Mouse (Mus musculus): ENCODE measurements around the gene Irf7. TPM values are rescaled to one million over a fixed set of nuclear protein-coding genes. Genes with fewer than 3 reads are reported as not detected.

Irf7 gene
- total and polyA plus RNA-seq, 2 experiments from 2014 or later: 7.5 to 10.0 TPM

GRCm38 (mm10) chr7:141293852-141294471 is 27.7 kb upstream of the Irf7 start:
- ATAC-seq (ENCODE audit: insufficient read depth, low read depth) (no peak), DNase-seq (ENCODE audit: low spot score) (no peak)
- Histone ChIP-seq H3K27me3 (ENCODE audit: control insufficient read depth, insufficient read depth, low read length) (peaks cover 54% of the 10 kb centered on the region), H3K4me3 (ENCODE audit: low read depth, low read length) (peak overlapping the region; percentile 43), H3K36me3 (replicated peaks; ENCODE audit: control insufficient read depth, insufficient read depth, low read length) (peaks cover 11% of the 10 kb centered on the region), H3K9me3 (replicated peaks; ENCODE audit: control insufficient read depth, low read length) (no peaks in the 10 kb centered on the region), H3K27ac (ENCODE audit: low read depth) (no peak overlapping the region), H3K9ac (replicated peaks; ENCODE audit: low read depth, low read length) (no peak overlapping the region; the same call in 1 of the 2 replicates), H3K4me2 (ENCODE audit: low read depth, low read length) (peak overlapping the region; percentile 64), H3K4me1 (ENCODE audit: control insufficient read depth, insufficient read depth) (peaks cover 15% of the 10 kb centered on the region)
- under 1% methylated on average over 52 of the region's 53 CpGs for WGBS
- no peak for TF ChIP-seq EP300 (IDR thresholded peaks at IDR 0.05; ENCODE audit: low read depth)
- no peak for TF ChIP-seq CTCF (IDR thresholded peaks at IDR 0.05; ENCODE audit: low read depth)

GRCm38 (mm10) chr7:141292583-141293388 is 26.5 kb upstream of the Irf7 start:
- H3K4me1 ChIP-seq (ENCODE audit: control insufficient read depth, insufficient read depth): peaks cover 15% of the 10 kb centered on the region
- H3K9me3 ChIP-seq (replicated peaks; ENCODE audit: control insufficient read depth, low read length): no peaks in the 10 kb centered on the region
- no peak overlapping the region for H3K4me3 ChIP-seq (ENCODE audit: low read depth, low read length)
- no peak overlapping the region for H3K4me2 ChIP-seq (ENCODE audit: low read depth, low read length)
- peaks cover 54% of the 10 kb centered on the region for H3K27me3 ChIP-seq (ENCODE audit: control insufficient read depth, insufficient read depth, low read length)
- DNase-seq (ENCODE audit: low spot score) (no peak), ATAC-seq (ENCODE audit: insufficient read depth, low read depth) (no peak)
- TF ChIP-seq CTCF (IDR thresholded peaks at IDR 0.05; ENCODE audit: low read depth) (no peak), EP300 (IDR thresholded peaks at IDR 0.05; ENCODE audit: low read depth) (no peak)
- WGBS: 45% methylated on average over 15 of the region's 15 CpGs
- no peak overlapping the region for H3K27ac ChIP-seq (ENCODE audit: low read depth)
- no peak overlapping the region for H3K9ac ChIP-seq (replicated peaks; ENCODE audit: low read depth, low read length)
- peaks cover 9% of the 10 kb centered on the region; the same call in 1 of the 2 replicates for H3K36me3 ChIP-seq (replicated peaks; ENCODE audit: control insufficient read depth, insufficient read depth, low read length)

GRCm38 (mm10) chr7:141291921-141292582 is 25.8 kb upstream of the Irf7 start, which contains the start of gene Drd4:
Gene Drd4, plus strand, starts transcription at chr7:141292006.
- Histone ChIP-seq H3K36me3 (replicated peaks; ENCODE audit: control insufficient read depth, insufficient read depth, low read length) (peaks cover 6% of the 10 kb centered on the region; the same call in 1 of the 2 replicates), H3K4me3 (ENCODE audit: low read depth, low read length) (peak within 1 kb of the TSS; percentile 47), H3K27ac (ENCODE audit: low read depth) (no peak within 1 kb of the TSS), H3K4me1 (ENCODE audit: control insufficient read depth, insufficient read depth) (peaks cover 15% of the 10 kb centered on the region), H3K27me3 (ENCODE audit: control insufficient read depth, insufficient read depth, low read length) (peaks cover 54% of the 10 kb centered on the region), H3K9me3 (replicated peaks; ENCODE audit: control insufficient read depth, low read length) (no peaks in the 10 kb centered on the region), H3K9ac (replicated peaks; ENCODE audit: low read depth, low read length) (no peak within 1 kb of the TSS), H3K4me2 (ENCODE audit: low read depth, low read length) (peak within 1 kb of the TSS; percentile 66)
- TF ChIP-seq EP300 (IDR thresholded peaks at IDR 0.05; ENCODE audit: low read depth) (no peak), CTCF (IDR thresholded peaks at IDR 0.05; ENCODE audit: low read depth) (no peak)
- ATAC-seq (ENCODE audit: insufficient read depth, low read depth) (no peak), DNase-seq (ENCODE audit: low spot score) (no peak)
- 4% methylated on average over 41 of the region's 46 CpGs for WGBS

GRCm38 (mm10) chr7:141288042-141288441 is 21.8 kb upstream of the Irf7 start:
- H3K9ac ChIP-seq (replicated peaks; ENCODE audit: low read depth, low read length): no peak overlapping the region
- H3K36me3 ChIP-seq (replicated peaks; ENCODE audit: control insufficient read depth, insufficient read depth, low read length): no peaks in the 10 kb centered on the region
- H3K4me1 ChIP-seq (ENCODE audit: control insufficient read depth, insufficient read depth): 0 out of 2 replicates have a peak, but pooled peaks cover 5% of the 10 kb centered on the region
- no peak overlapping the region for H3K4me2 ChIP-seq (ENCODE audit: low read depth, low read length)
- TF ChIP-seq EP300 (IDR thresholded peaks at IDR 0.05; ENCODE audit: low read depth) (no peak), CTCF (IDR thresholded peaks at IDR 0.05; ENCODE audit: low read depth) (no peak)
- H3K9me3 ChIP-seq (replicated peaks; ENCODE audit: control insufficient read depth, low read length): no peaks in the 10 kb centered on the region
- ATAC-seq (ENCODE audit: insufficient read depth, low read depth) (no peak), DNase-seq (ENCODE audit: low spot score) (no peak)
- no peak overlapping the region for H3K4me3 ChIP-seq (ENCODE audit: low read depth, low read length)
- H3K27me3 ChIP-seq (ENCODE audit: control insufficient read depth, insufficient read depth, low read length): peaks cover 26% of the 10 kb centered on the region
- WGBS: 63% methylated on average over 3 of the region's 3 CpGs
- no peak overlapping the region for H3K27ac ChIP-seq (ENCODE audit: low read depth)

- WGBS: 72% methylated on average over 4 of the region's 4 CpGs
- peaks cover 18% of the 10 kb centered on the region; the same call in 1 of the 2 replicates for H3K27me3 ChIP-seq (ENCODE audit: control insufficient read depth, insufficient read depth, low read length)
- TF ChIP-seq CTCF (IDR thresholded peaks at IDR 0.05; ENCODE audit: low read depth) (no peak), EP300 (IDR thresholded peaks at IDR 0.05; ENCODE audit: low read depth) (no peak)
- no peaks in the 10 kb centered on the region for H3K9me3 ChIP-seq (replicated peaks; ENCODE audit: control insufficient read depth, low read length)
- no peak overlapping the region for H3K4me2 ChIP-seq (ENCODE audit: low read depth, low read length)
- ATAC-seq (ENCODE audit: insufficient read depth, low read depth) (no peak), DNase-seq (ENCODE audit: low spot score) (no peak)
- H3K27ac ChIP-seq (ENCODE audit: low read depth): no peak overlapping the region
- no peak overlapping the region for H3K9ac ChIP-seq (replicated peaks; ENCODE audit: low read depth, low read length)
- no peaks in the 10 kb centered on the region for H3K4me1 ChIP-seq (ENCODE audit: control insufficient read depth, insufficient read depth)
- H3K36me3 ChIP-seq (replicated peaks; ENCODE audit: control insufficient read depth, insufficient read depth, low read length): no peaks in the 10 kb centered on the region
- H3K4me3 ChIP-seq (ENCODE audit: low read depth, low read length): no peak overlapping the region
Measured at GRCm38 (mm10) chr7:141282756-141283155, 16.5 kb upstream of the Irf7 start.

Data from heart, postnatal 0 days (tissue).